Mouse (Mus musculus) kidney, embryonic 16.5 days (tissue): ENCODE measurements around the gene St7l. TPM values are rescaled to one million over a fixed set of nuclear protein-coding genes. Genes with fewer than 3 reads are reported as not detected.
A peak's percentile ranks its signal among the peaks of the same experiment; 100 is the strongest.

Experiments
- ATAC-seq: fragments of 200-750 bp; cut with Nextera tagmentation; 2 replicates; pipeline ENCODE4 v1.8.0; 2017; ENCODE audit warnings: moderate TSS enrichment; ENCODE audit not compliant: low FRiP score, low TSS enrichment
- H3K27ac ChIP-seq: fragments of 300-500 bp; sonication (generic); 2 replicates; pipeline ENCODE4 v1.5.1; 2014; ENCODE audit warnings: low read length
- H3K27me3 ChIP-seq: fragments of 300-500 bp; sonication (generic); 2 replicates; pipeline ENCODE4 v1.6.1; 2014; ENCODE audit warnings: low read length, control low read depth, mixed read lengths; ENCODE audit not compliant: insufficient read depth
- H3K36me3 ChIP-seq: fragments of 300-500 bp; sonication (generic); 2 replicates; pipeline ENCODE4 v1.6.1; 2014; ENCODE audit warnings: low read length, control low read depth, mixed read lengths; ENCODE audit not compliant: insufficient read depth
- H3K4me1 ChIP-seq: fragments of 300-500 bp; sonication (generic); 2 replicates; pipeline ENCODE4 v1.6.1; 2014; ENCODE audit warnings: low read length, control low read depth, mixed read lengths; ENCODE audit not compliant: insufficient read depth
- H3K4me2 ChIP-seq: fragments of 300-500 bp; sonication (generic); replicated peaks from 2 replicates; pipeline ENCODE4 v1.6.1; 2014; ENCODE audit warnings: low read depth, low read length
- H3K4me3 ChIP-seq: fragments of 300-500 bp; sonication (generic); 2 replicates; pipeline ENCODE4 v1.5.1; 2014; ENCODE audit warnings: mild to moderate bottlenecking, low read length
- H3K9ac ChIP-seq: fragments of 300-500 bp; sonication (generic); replicated peaks from 2 replicates; pipeline ENCODE4 v1.6.1; 2014; ENCODE audit warnings: low read length
- H3K9me3 ChIP-seq: fragments of 300-500 bp; sonication (generic); 2 replicates; pipeline ENCODE4 v1.6.1; 2016; ENCODE audit warnings: low read length, control low read depth
- WGBS: fragments of 180-500 bp; shearing (Covaris S2); extraction: QIAGEN DNeasy Blood & Tissue Kit; methylation state at CpG from one replicate; pipeline ENCODE4 v1.1.7; 2014; 5-methylcytosine and 5-hydroxymethylcytosine counted together
- polyA plus RNA-seq: library from polyadenylated mRNA; unstranded; fragments of >200 nt; fragmentation: Nextera tagmentation; extraction: Ambion mirVana; gene quantifications from 2 replicates; pipeline ENCODE4 v1.2.1, GENCODE M21; 2015

The St7l gene
- polyA plus RNA-seq, 1 experiment from 2014 or later: 39.9 TPM

GRCm38 (mm10) chr3:104938327-104938726 is 74.5 kb downstream of the St7l start:
- ATAC-seq: no peak
- 67% methylated on average over 4 of the region's 4 CpGs for WGBS
- Histone ChIP-seq H3K27me3 (no peaks in the 10 kb centered on the region), H3K36me3 (peaks cover 11% of the 10 kb centered on the region; the same call in 1 of the 2 replicates), H3K4me3 (no peak overlapping the region), H3K27ac (no peak overlapping the region), H3K4me1 (peaks cover 12% of the 10 kb centered on the region), H3K9ac (no peak overlapping the region), H3K4me2 (no peak overlapping the region), H3K9me3 (no peaks in the 10 kb centered on the region)

GRCm38 (mm10) chr3:104940691-104941090 is 76.9 kb downstream of the St7l start:
- Histone ChIP-seq H3K4me2 (no peak overlapping the region), H3K9ac (no peak overlapping the region), H3K27ac (no peak overlapping the region), H3K27me3 (no peaks in the 10 kb centered on the region), H3K9me3 (no peaks in the 10 kb centered on the region), H3K4me3 (no peak overlapping the region), H3K36me3 (peaks cover 4% of the 10 kb centered on the region; the same call in 1 of the 2 replicates), H3K4me1 (peaks cover 17% of the 10 kb centered on the region)
- peak; percentile 63; the same call in 1 of the 2 replicates for ATAC-seq
- WGBS: 42% methylated on average over 6 of the region's 6 CpGs

GRCm38 (mm10) chr3:104942682-104943081 is 78.9 kb downstream of the St7l start:
- Histone ChIP-seq H3K9ac (no peak overlapping the region), H3K36me3 (peaks cover 11% of the 10 kb centered on the region), H3K4me2 (no peak overlapping the region), H3K4me3 (no peak overlapping the region), H3K27ac (no peak overlapping the region), H3K4me1 (peaks cover 17% of the 10 kb centered on the region), H3K9me3 (no peaks in the 10 kb centered on the region), H3K27me3 (no peaks in the 10 kb centered on the region)
- no peak for ATAC-seq
- WGBS: 46% methylated on average over 5 of the region's 5 CpGs

- H3K27me3 ChIP-seq: no peaks in the 10 kb centered on the region
- 0 out of 2 replicates have a peak, but pooled peaks have one; percentile 22 for ATAC-seq
- 40% methylated on average over 8 of the region's 8 CpGs for WGBS
- H3K9ac ChIP-seq: no peak overlapping the region
- no peaks in the 10 kb centered on the region for H3K9me3 ChIP-seq
- no peak overlapping the region for H3K4me2 ChIP-seq
- H3K4me3 ChIP-seq: no peak overlapping the region
- H3K27ac ChIP-seq: no peak overlapping the region
- peaks cover 17% of the 10 kb centered on the region for H3K4me1 ChIP-seq
- peaks cover 15% of the 10 kb centered on the region for H3K36me3 ChIP-seq
Measured at GRCm38 (mm10) chr3:104943333-104943732, 79.5 kb downstream of the St7l start.

- ATAC-seq: no peak
- no peak overlapping the region for H3K27ac ChIP-seq
- WGBS: 35% methylated on average over 9 of the region's 9 CpGs
Measured at GRCm38 (mm10) chr3:104944894-104945293, 81.1 kb downstream of the St7l start.

GRCm38 (mm10) chr3:104950926-104951325 is 87.1 kb downstream of the St7l start:
- no peaks in the 10 kb centered on the region for H3K9me3 ChIP-seq
- no peak for ATAC-seq
- H3K4me1 ChIP-seq: no peaks in the 10 kb centered on the region
- H3K4me2 ChIP-seq: no peak overlapping the region
- H3K36me3 ChIP-seq: peaks cover 31% of the 10 kb centered on the region
- 96% methylated on average over 12 of the region's 12 CpGs for WGBS
- no peak overlapping the region for H3K27ac ChIP-seq
- no peak overlapping the region for H3K4me3 ChIP-seq
- no peaks in the 10 kb centered on the region for H3K27me3 ChIP-seq
- no peak overlapping the region for H3K9ac ChIP-seq

More at GRCm38 (mm10) chr3:104944894-104945293, 81.1 kb downstream of the St7l start:
- Histone ChIP-seq H3K36me3 (peaks cover 15% of the 10 kb centered on the region), H3K4me3 (no peak overlapping the region), H3K27me3 (no peaks in the 10 kb centered on the region), H3K9ac (no peak overlapping the region), H3K4me1 (peaks cover 17% of the 10 kb centered on the region), H3K4me2 (no peak overlapping the region), H3K9me3 (no peaks in the 10 kb centered on the region)

GRCm38 (mm10) chr3:104952891-104953670 is 89.3 kb downstream of the St7l start:
- Histone ChIP-seq H3K9ac (no peak overlapping the region), H3K27ac (no peak overlapping the region), H3K9me3 (no peaks in the 10 kb centered on the region), H3K27me3 (no peaks in the 10 kb centered on the region), H3K36me3 (peaks cover 17% of the 10 kb centered on the region; the same call in 1 of the 2 replicates), H3K4me2 (no peak overlapping the region), H3K4me1 (no peaks in the 10 kb centered on the region), H3K4me3 (no peak overlapping the region)
- no peak for ATAC-seq
- 91% methylated on average over 23 of the region's 23 CpGs for WGBS

GRCm38 (mm10) chr3:104954137-104954536 is 90.3 kb downstream of the St7l start:
- Histone ChIP-seq H3K27ac (no peak overlapping the region), H3K4me3 (no peak overlapping the region), H3K9ac (no peak overlapping the region), H3K36me3 (peaks cover 16% of the 10 kb centered on the region; the same call in 1 of the 2 replicates), H3K4me2 (no peak overlapping the region), H3K27me3 (peaks cover 6% of the 10 kb centered on the region), H3K9me3 (no peaks in the 10 kb centered on the region), H3K4me1 (no peaks in the 10 kb centered on the region)
- no peak for ATAC-seq
- 100% methylated on average over 3 of the region's 3 CpGs for WGBS

- ATAC-seq: no peak
- no peaks in the 10 kb centered on the region for H3K4me1 ChIP-seq
- no peak overlapping the region for H3K4me3 ChIP-seq
- no peak overlapping the region for H3K9ac ChIP-seq
- H3K36me3 ChIP-seq: peaks cover 16% of the 10 kb centered on the region; the same call in 1 of the 2 replicates
- WGBS: 96% methylated on average over 15 of the region's 15 CpGs
- H3K27ac ChIP-seq: no peak overlapping the region
- no peaks in the 10 kb centered on the region for H3K9me3 ChIP-seq
- H3K27me3 ChIP-seq: peaks cover 10% of the 10 kb centered on the region
- H3K4me2 ChIP-seq: no peak overlapping the region
Measured at GRCm38 (mm10) chr3:104954551-104954950, 90.7 kb downstream of the St7l start.

- Histone ChIP-seq H3K4me1 (0 out of 2 replicates have a peak, but pooled peaks cover 1% of the 10 kb centered on the region), H3K27ac (no peak overlapping the region), H3K36me3 (peaks cover 10% of the 10 kb centered on the region; the same call in 1 of the 2 replicates), H3K27me3 (peaks cover 26% of the 10 kb centered on the region), H3K9ac (no peak overlapping the region), H3K9me3 (no peaks in the 10 kb centered on the region), H3K4me2 (no peak overlapping the region), H3K4me3 (no peak overlapping the region)
- ATAC-seq: peak; percentile 49
- WGBS: 59% methylated on average over 6 of the region's 6 CpGs
Measured at GRCm38 (mm10) chr3:104956131-104956581, 92.4 kb downstream of the St7l start.
